Mouse (Mus musculus): ENCODE measurements around the gene Steap2.
A peak's percentile ranks its signal among the peaks of the same experiment; 100 is the strongest.

Steap2 gene

GRCm38 (mm10) chr5:5705019-5705418 lies 10.6 kb upstream of the Steap2 start:
- Histone ChIP-seq H3K9me3 (ENCODE audit: low read length) (no peaks in the 10 kb centered on the region), H3K4me3 (replicated peaks; ENCODE audit: low read length) (no peak overlapping the region), H3K27me3 (ENCODE audit: insufficient read depth, low read length) (no peaks in the 10 kb centered on the region), H3K36me3 (ENCODE audit: insufficient read depth, low read length) (no peaks in the 10 kb centered on the region), H3K4me1 (replicated peaks; ENCODE audit: low read depth, low read length) (peaks cover 65% of the 10 kb centered on the region)
- no peak for TF ChIP-seq NANOG (IDR thresholded peaks at IDR 0.05; ENCODE audit: borderline replicate concordance, low read length)
- TF ChIP-seq CTCF (conservative IDR thresholded peaks at IDR 0.05; ENCODE audit: low read length): no peak
- no peak for TF ChIP-seq POU5F1 (IDR thresholded peaks at IDR 0.05; ENCODE audit: borderline replicate concordance, low read length)

GRCm38 (mm10) chr5:5700386-5700785 lies 6.0 kb upstream of the Steap2 start:
- Histone ChIP-seq H3K27me3 (ENCODE audit: insufficient read depth, low read length) (no peaks in the 10 kb centered on the region), H3K36me3 (ENCODE audit: insufficient read depth, low read length) (no peaks in the 10 kb centered on the region), H3K4me1 (replicated peaks; ENCODE audit: low read depth, low read length) (peaks cover 68% of the 10 kb centered on the region), H3K9me3 (ENCODE audit: low read length) (peaks cover 3% of the 10 kb centered on the region; the same call in 1 of the 2 replicates), H3K4me3 (replicated peaks; ENCODE audit: low read length) (no peak overlapping the region)
- TF ChIP-seq POU5F1 (IDR thresholded peaks at IDR 0.05; ENCODE audit: borderline replicate concordance, low read length) (no peak), CTCF (conservative IDR thresholded peaks at IDR 0.05; ENCODE audit: low read length) (no peak), NANOG (IDR thresholded peaks at IDR 0.05; ENCODE audit: borderline replicate concordance, low read length) (no peak)

GRCm38 (mm10) chr5:5698830-5699229 lies 4.5 kb upstream of the Steap2 start:
- H3K4me1 ChIP-seq (replicated peaks; ENCODE audit: low read depth, low read length): peaks cover 66% of the 10 kb centered on the region
- no peaks in the 10 kb centered on the region for H3K36me3 ChIP-seq (ENCODE audit: insufficient read depth, low read length)
- peak; percentile 67; the same call in 1 of the 2 replicates for TF ChIP-seq NANOG (IDR thresholded peaks at IDR 0.05; ENCODE audit: borderline replicate concordance, low read length)
- no peak for TF ChIP-seq CTCF (conservative IDR thresholded peaks at IDR 0.05; ENCODE audit: low read length)
- TF ChIP-seq POU5F1 (IDR thresholded peaks at IDR 0.05; ENCODE audit: borderline replicate concordance, low read length): peak; percentile 41; the same call in 1 of the 2 replicates

GRCm38 (mm10) chr5:5695401-5695942 lies 1.1 kb upstream of the Steap2 start:
- Histone ChIP-seq H3K4me3 (replicated peaks; ENCODE audit: low read length) (no peak overlapping the region), H3K9me3 (ENCODE audit: low read length) (peaks cover 3% of the 10 kb centered on the region; the same call in 1 of the 2 replicates), H3K36me3 (ENCODE audit: insufficient read depth, low read length) (no peaks in the 10 kb centered on the region), H3K27me3 (ENCODE audit: insufficient read depth, low read length) (no peaks in the 10 kb centered on the region), H3K4me1 (replicated peaks; ENCODE audit: low read depth, low read length) (peaks cover 74% of the 10 kb centered on the region)
- TF ChIP-seq NANOG (IDR thresholded peaks at IDR 0.05; ENCODE audit: borderline replicate concordance, low read length) (no peak), POU5F1 (IDR thresholded peaks at IDR 0.05; ENCODE audit: borderline replicate concordance, low read length) (no peak), CTCF (conservative IDR thresholded peaks at IDR 0.05; ENCODE audit: low read length) (no peak)

More at GRCm38 (mm10) chr5:5698830-5699229, 4.5 kb upstream of the Steap2 start:
- Histone ChIP-seq H3K27me3 (ENCODE audit: insufficient read depth, low read length) (no peaks in the 10 kb centered on the region), H3K9me3 (ENCODE audit: low read length) (peaks cover 3% of the 10 kb centered on the region; the same call in 1 of the 2 replicates), H3K4me3 (replicated peaks; ENCODE audit: low read length) (no peak overlapping the region)

GRCm38 (mm10) chr5:5693541-5693955 lies 830 bp downstream of the Steap2 start:
- TF ChIP-seq CTCF (conservative IDR thresholded peaks at IDR 0.05; ENCODE audit: low read length) (no peak), POU5F1 (IDR thresholded peaks at IDR 0.05; ENCODE audit: borderline replicate concordance, low read length) (no peak), NANOG (IDR thresholded peaks at IDR 0.05; ENCODE audit: borderline replicate concordance, low read length) (no peak)
- H3K4me3 ChIP-seq (replicated peaks; ENCODE audit: low read length): peak overlapping the region; percentile 88
- H3K27me3 ChIP-seq (ENCODE audit: insufficient read depth, low read length): no peaks in the 10 kb centered on the region
- peaks cover 3% of the 10 kb centered on the region; the same call in 1 of the 2 replicates for H3K9me3 ChIP-seq (ENCODE audit: low read length)
- H3K4me1 ChIP-seq (replicated peaks; ENCODE audit: low read depth, low read length): peaks cover 68% of the 10 kb centered on the region
- no peaks in the 10 kb centered on the region for H3K36me3 ChIP-seq (ENCODE audit: insufficient read depth, low read length)

GRCm38 (mm10) chr5:5692167-5692738 lies 2.1 kb downstream of the Steap2 start:
- H3K27me3 ChIP-seq (ENCODE audit: insufficient read depth, low read length): no peaks in the 10 kb centered on the region
- H3K4me3 ChIP-seq (replicated peaks; ENCODE audit: low read length): no peak overlapping the region; the same call in 1 of the 2 replicates
- H3K36me3 ChIP-seq (ENCODE audit: insufficient read depth, low read length): no peaks in the 10 kb centered on the region
- peaks cover 3% of the 10 kb centered on the region; the same call in 1 of the 2 replicates for H3K9me3 ChIP-seq (ENCODE audit: low read length)
- H3K4me1 ChIP-seq (replicated peaks; ENCODE audit: low read depth, low read length): peaks cover 69% of the 10 kb centered on the region
- TF ChIP-seq CTCF (conservative IDR thresholded peaks at IDR 0.05; ENCODE audit: low read length) (no peak), NANOG (IDR thresholded peaks at IDR 0.05; ENCODE audit: borderline replicate concordance, low read length) (no peak), POU5F1 (IDR thresholded peaks at IDR 0.05; ENCODE audit: borderline replicate concordance, low read length) (no peak)

GRCm38 (mm10) chr5:5688945-5689540 lies 5.3 kb downstream of the Steap2 start:
- no peak overlapping the region for H3K4me3 ChIP-seq (replicated peaks; ENCODE audit: low read length)
- peaks cover 82% of the 10 kb centered on the region for H3K4me1 ChIP-seq (replicated peaks; ENCODE audit: low read depth, low read length)
- H3K9me3 ChIP-seq (ENCODE audit: low read length): no peaks in the 10 kb centered on the region
- no peak for TF ChIP-seq CTCF (conservative IDR thresholded peaks at IDR 0.05; ENCODE audit: low read length)
- TF ChIP-seq POU5F1 (IDR thresholded peaks at IDR 0.05; ENCODE audit: borderline replicate concordance, low read length): no peak
- TF ChIP-seq NANOG (IDR thresholded peaks at IDR 0.05; ENCODE audit: borderline replicate concordance, low read length): no peak
- no peaks in the 10 kb centered on the region for H3K27me3 ChIP-seq (ENCODE audit: insufficient read depth, low read length)
- no peaks in the 10 kb centered on the region for H3K36me3 ChIP-seq (ENCODE audit: insufficient read depth, low read length)

- no peak for TF ChIP-seq NANOG (IDR thresholded peaks at IDR 0.05; ENCODE audit: borderline replicate concordance, low read length)
- no peak for TF ChIP-seq POU5F1 (IDR thresholded peaks at IDR 0.05; ENCODE audit: borderline replicate concordance, low read length)
- no peaks in the 10 kb centered on the region for H3K9me3 ChIP-seq (ENCODE audit: low read length)
- H3K27me3 ChIP-seq (ENCODE audit: insufficient read depth, low read length): no peaks in the 10 kb centered on the region
Measured at GRCm38 (mm10) chr5:5688228-5688627, 6.2 kb downstream of the Steap2 start.

More at GRCm38 (mm10) chr5:5688228-5688627, 6.2 kb downstream of the Steap2 start:
- H3K36me3 ChIP-seq (ENCODE audit: insufficient read depth, low read length): no peaks in the 10 kb centered on the region
- no peak overlapping the region for H3K4me3 ChIP-seq (replicated peaks; ENCODE audit: low read length)
- H3K4me1 ChIP-seq (replicated peaks; ENCODE audit: low read depth, low read length): peaks cover 83% of the 10 kb centered on the region

Data from E14TG2a.4 (cell line).